Mouse (Mus musculus) MEL (cell line): ENCODE results near the gene Tcf23. TPM values are rescaled to one million over a fixed set of nuclear protein-coding genes. Genes with fewer than 3 reads are reported as not detected.

ENCODE experiments used
- DNase-seq: peaks from one replicate; pipeline ENCODE4 v3.0.0; 2011; ENCODE audit warnings: low read depth, low spot score
- H3K27ac ChIP-seq: 2 replicates; pipeline ENCODE4 v1.5.1; 2012; ENCODE audit warnings: low read depth, mild to moderate bottlenecking, control low read depth, low read length, moderate library complexity; ENCODE audit not compliant: control insufficient read depth
- H3K27me3 ChIP-seq, 2 experiments: fragments of 150-350 bp in 1 of 2; sonication (generic) in 1 of 2; 2 replicates each; pipeline ENCODE4 v1.6.1; 2012; ENCODE audit warnings: low read length in 2 of 2, mild to moderate bottlenecking in 2 of 2, improper control_type of control experiment in 1 of 2, moderate library complexity in 1 of 2; ENCODE audit not compliant: insufficient read depth in 2 of 2, control insufficient read depth in 1 of 2
- H3K36me3 ChIP-seq, 2 experiments: 2 replicates each; pipeline ENCODE4 v1.6.1; 2012 to 2014; ENCODE audit warnings: low read length in 2 of 2, improper control_type of control experiment in 1 of 2, inconsistent platforms in 1 of 2, mild to moderate bottlenecking in 1 of 2; ENCODE audit not compliant: insufficient read depth in 2 of 2, control insufficient read depth in 1 of 2
- H3K4me1 ChIP-seq, 2 experiments: fragments of 150-350 bp in 1 of 2; sonication (generic) in 1 of 2; 2 replicates each; pipeline ENCODE4 v1.6.1; 2012; ENCODE audit warnings: low read length in 2 of 2, improper control_type of control experiment in 1 of 2, mild to moderate bottlenecking in 1 of 2; ENCODE audit not compliant: insufficient read depth in 2 of 2, control insufficient read depth in 1 of 2
- H3K4me3 ChIP-seq, 2 experiments: fragments of 150-350 bp in 1 of 2; sonication (generic) in 1 of 2; 2 replicates each; pipeline ENCODE4 v1.5.1; 2012; ENCODE audit warnings: low read depth in 2 of 2, low read length in 2 of 2, mild to moderate bottlenecking in 2 of 2, moderate library complexity in 2 of 2, control low read depth in 1 of 2, improper control_type of control experiment in 1 of 2; ENCODE audit not compliant: control insufficient read depth in 1 of 2, insufficient read depth in 1 of 2
- H3K79me2 ChIP-seq: 2 replicates; pipeline ENCODE4 v1.6.1; 2012; ENCODE audit warnings: mild to moderate bottlenecking, low read length, moderate library complexity; ENCODE audit not compliant: control insufficient read depth, poor library complexity, insufficient read depth
- H3K9ac ChIP-seq: 2 replicates; pipeline ENCODE4 v1.6.1; 2012; ENCODE audit warnings: low read depth, mild to moderate bottlenecking, control low read depth, low read length, moderate library complexity; ENCODE audit not compliant: control insufficient read depth, poor library complexity, severe bottlenecking
- H3K9me3 ChIP-seq: fragments of 150-350 bp; sonication (generic); replicated peaks from 2 replicates; pipeline ENCODE4 v1.6.1; 2012; ENCODE audit warnings: mild to moderate bottlenecking, low read length, improper control_type of control experiment, moderate library complexity; ENCODE audit not compliant: insufficient read depth
- BHLHE40 ChIP-seq: IDR thresholded peaks from 2 replicates; pipeline ENCODE4 v1.6.1; 2012; ENCODE audit warnings: low read depth, mild to moderate bottlenecking, inconsistent platforms, low read length, improper control_type of control experiment, borderline replicate concordance
- CHD1 ChIP-seq: IDR thresholded peaks from 2 replicates; pipeline ENCODE4 v1.6.1; 2012; ENCODE audit warnings: low read depth, mild to moderate bottlenecking, inconsistent platforms, low read length, improper control_type of control experiment
- CTCF ChIP-seq, 3 experiments: IDR thresholded peaks in 2 of 3; conservative IDR thresholded peaks in 1 of 3; 2 replicates each; pipeline ENCODE4 v1.5.1; 2011 to 2012; ENCODE audit warnings: low read length in 3 of 3, low read depth in 2 of 3, mild to moderate bottlenecking in 2 of 3, improper control_type of control experiment in 1 of 3, inconsistent platforms in 1 of 3, mixed read lengths in 1 of 3, moderate library complexity in 1 of 3; ENCODE audit not compliant: control insufficient read depth in 1 of 3, insufficient read depth in 1 of 3, poor library complexity in 1 of 3, severe bottlenecking in 1 of 3
- E2F4 ChIP-seq: IDR thresholded peaks from 2 replicates; pipeline ENCODE4 v1.6.1; 2011; ENCODE audit warnings: low read depth, low read length, improper control_type of control experiment, borderline replicate concordance
- ELF1 ChIP-seq: IDR thresholded peaks from 2 replicates; pipeline ENCODE4 v1.6.1; 2014; ENCODE audit warnings: low read depth, mild to moderate bottlenecking, inconsistent platforms, low read length, improper control_type of control experiment, moderate library complexity
- EP300 ChIP-seq, 2 experiments: IDR thresholded peaks; 2 replicates each; pipeline ENCODE4 v1.6.1; 2011; ENCODE audit warnings: improper control_type of control experiment in 2 of 2, low read length in 2 of 2, low read depth in 1 of 2, mild to moderate bottlenecking in 1 of 2
- ETS1 ChIP-seq: IDR thresholded peaks from 2 replicates; pipeline ENCODE4 v1.6.1; 2012; ENCODE audit warnings: low read depth, mild to moderate bottlenecking, inconsistent platforms, low read length, improper control_type of control experiment, moderate library complexity
- GABPA ChIP-seq: IDR thresholded peaks from 2 replicates; pipeline ENCODE4 v1.6.1; 2012; ENCODE audit warnings: low read depth, mild to moderate bottlenecking, inconsistent platforms, low read length, improper control_type of control experiment, moderate library complexity
- GATA1 ChIP-seq: IDR thresholded peaks from 2 replicates; pipeline ENCODE4 v1.6.1; 2011; ENCODE audit warnings: low read depth, low read length, improper control_type of control experiment
- HCFC1 ChIP-seq: IDR thresholded peaks from 2 replicates; pipeline ENCODE4 v1.6.1; 2012; ENCODE audit warnings: low read depth, mild to moderate bottlenecking, inconsistent platforms, low read length, improper control_type of control experiment, moderate library complexity
- KAT2A ChIP-seq: conservative IDR thresholded peaks from 2 replicates; pipeline ENCODE4 v1.6.1; 2012; ENCODE audit warnings: low read depth, low read length, improper control_type of control experiment, inconsistent platforms
- MAFK ChIP-seq: IDR thresholded peaks from 2 replicates; pipeline ENCODE4 v1.6.1; 2011; ENCODE audit warnings: low read depth, mild to moderate bottlenecking, low read length, improper control_type of control experiment, borderline replicate concordance
- MAX ChIP-seq: IDR thresholded peaks from 2 replicates; pipeline ENCODE4 v1.6.1; 2011; ENCODE audit warnings: low read length, improper control_type of control experiment
- MAZ ChIP-seq: IDR thresholded peaks from 2 replicates; pipeline ENCODE4 v1.6.1; 2012; ENCODE audit warnings: low read depth, mild to moderate bottlenecking, inconsistent platforms, low read length, improper control_type of control experiment
- MEF2A ChIP-seq: IDR thresholded peaks from 2 replicates; pipeline ENCODE4 v1.6.1; 2014; ENCODE audit warnings: low read depth, mild to moderate bottlenecking, inconsistent platforms, low read length, improper control_type of control experiment; ENCODE audit not compliant: poor library complexity, insufficient replicate concordance, severe bottlenecking; ENCODE audit errors: extremely low read depth
- MXI1 ChIP-seq: IDR thresholded peaks from 2 replicates; pipeline ENCODE4 v1.6.1; 2011; ENCODE audit warnings: mild to moderate bottlenecking, low read depth, low read length, improper control_type of control experiment
- MYB ChIP-seq: IDR thresholded peaks from 2 replicates; pipeline ENCODE4 v1.6.1; 2011; ENCODE audit warnings: mild to moderate bottlenecking, low read depth, low read length, improper control_type of control experiment
- MYC ChIP-seq: IDR thresholded peaks from 2 replicates; pipeline ENCODE4 v1.6.1; 2011; ENCODE audit warnings: low read depth, mild to moderate bottlenecking, low read length, improper control_type of control experiment, moderate library complexity
- NELFE ChIP-seq: IDR thresholded peaks from 2 replicates; pipeline ENCODE4 v1.6.1; 2011; ENCODE audit warnings: low read depth, low read length, improper control_type of control experiment
- NRF1 ChIP-seq: IDR thresholded peaks from 2 replicates; pipeline ENCODE4 v1.6.1; 2014; ENCODE audit warnings: low read depth, mild to moderate bottlenecking, inconsistent platforms, low read length, improper control_type of control experiment, moderate library complexity; ENCODE audit not compliant: poor library complexity, insufficient read depth, severe bottlenecking
- POLR2A ChIP-seq, 2 experiments: IDR thresholded peaks; 2 replicates each; pipeline ENCODE4 v1.6.1; 2011 to 2012; ENCODE audit warnings: low read length in 2 of 2, mild to moderate bottlenecking in 2 of 2, control low read depth in 1 of 2, improper control_type of control experiment in 1 of 2, low read depth in 1 of 2, moderate library complexity in 1 of 2; ENCODE audit not compliant: control insufficient read depth in 1 of 2, insufficient read depth in 1 of 2, poor library complexity in 1 of 2
- POLR2AphosphoS2 ChIP-seq: IDR thresholded peaks from 2 replicates; pipeline ENCODE4 v1.6.1; 2011; ENCODE audit warnings: low read length, improper control_type of control experiment
- RAD21 ChIP-seq: IDR thresholded peaks from 2 replicates; pipeline ENCODE4 v1.6.1; 2011; ENCODE audit warnings: mild to moderate bottlenecking, low read depth, low read length, improper control_type of control experiment
- RCOR1 ChIP-seq: IDR thresholded peaks from 2 replicates; pipeline ENCODE4 v1.6.1; 2012; ENCODE audit warnings: low read depth, mild to moderate bottlenecking, inconsistent platforms, low read length, improper control_type of control experiment
- SIN3A ChIP-seq: IDR thresholded peaks from 2 replicates; pipeline ENCODE4 v1.6.1; 2012; ENCODE audit warnings: low read length, improper control_type of control experiment, inconsistent platforms
- SMC3 ChIP-seq: IDR thresholded peaks from 2 replicates; pipeline ENCODE4 v1.6.1; 2011; ENCODE audit warnings: low read depth, low read length, improper control_type of control experiment
- TAL1 ChIP-seq: IDR thresholded peaks from 2 replicates; pipeline ENCODE4 v1.6.1; 2012; ENCODE audit warnings: mild to moderate bottlenecking, inconsistent platforms, low read length, moderate library complexity, mixed read lengths
- TBP ChIP-seq: IDR thresholded peaks from 2 replicates; pipeline ENCODE4 v1.8.0; 2011; ENCODE audit warnings: low read depth, low read length, improper control_type of control experiment
- TCF12 ChIP-seq: IDR thresholded peaks from 2 replicates; pipeline ENCODE4 v1.6.1; 2014; ENCODE audit warnings: low read depth, mild to moderate bottlenecking, inconsistent platforms, low read length, improper control_type of control experiment, moderate library complexity
- UBTF ChIP-seq: IDR thresholded peaks from 2 replicates; pipeline ENCODE4 v1.6.1; 2012; ENCODE audit warnings: low read depth, mild to moderate bottlenecking, inconsistent platforms, low read length, improper control_type of control experiment, moderate library complexity, borderline replicate concordance; ENCODE audit not compliant: insufficient read depth
- USF1 ChIP-seq: IDR thresholded peaks from 2 replicates; pipeline ENCODE4 v1.6.1; 2014; ENCODE audit warnings: low read depth, mild to moderate bottlenecking, inconsistent platforms, low read length, improper control_type of control experiment, moderate library complexity
- USF2 ChIP-seq, 2 experiments: IDR thresholded peaks; 2 replicates each; pipeline ENCODE4 v1.6.1; 2011 to 2012; ENCODE audit warnings: improper control_type of control experiment in 2 of 2, low read length in 2 of 2, borderline replicate concordance in 1 of 2, inconsistent platforms in 1 of 2, low read depth in 1 of 2, mild to moderate bottlenecking in 1 of 2; ENCODE audit not compliant: insufficient read depth in 1 of 2
- ZC3H11A ChIP-seq: IDR thresholded peaks from 2 replicates; pipeline ENCODE4 v1.6.1; 2012; ENCODE audit warnings: low read depth, mild to moderate bottlenecking, inconsistent platforms, low read length, improper control_type of control experiment
- ZMIZ1 ChIP-seq: IDR thresholded peaks from 2 replicates; pipeline ENCODE4 v1.6.1; 2012; ENCODE audit warnings: low read depth, mild to moderate bottlenecking, inconsistent platforms, low read length, improper control_type of control experiment, moderate library complexity
- ZNF384 ChIP-seq: IDR thresholded peaks from 2 replicates; pipeline ENCODE4 v1.6.1; 2012; ENCODE audit warnings: low read depth, mild to moderate bottlenecking, inconsistent platforms, low read length, improper control_type of control experiment
- polyA plus RNA-seq, 2 experiments: library from polyadenylated mRNA; stranded (reverse) in 1 of 2; unstranded in 1 of 2; fragments of >175 nt in 1 of 2; fragments of >200 nt in 1 of 2; gene quantifications; 2 replicates each; pipeline versions ENCODE4 v1.2.1 to v1.2.4; 2012; ENCODE audit warnings: low replicate concordance in 2 of 2, low read depth in 1 of 2; ENCODE audit not compliant: insufficient read length in 2 of 2, insufficient read depth in 1 of 2, missing spikeins in 1 of 2
- total RNA-seq: library from RNA; depleted of rRNA; stranded (reverse); fragments of 300-350 nt; gene quantifications from 2 replicates; pipeline ENCODE4 v1.2.3, GENCODE M21; 2012

The Tcf23 gene
- total and polyA plus RNA-seq, 3 experiments = 0.07 to 0.08 TPM; not detected in 1

GRCm38 (mm10) chr5:30921256-30922033, 47.0 kb upstream of the Tcf23 start, which contains the start of gene Khk:
Khk (plus strand) TSS chr5:30921431.
- peaks cover 14% of the 10 kb centered on the region for H3K79me2 ChIP-seq
- peaks cover 7 to 15% of the 10 kb centered on the region in 2 experiments for H3K4me1 ChIP-seq
- peak within 1 kb of the TSS; percentile 74 to 89 for H3K4me3 ChIP-seq
- DNase-seq = peak; percentile 99
- H3K27ac ChIP-seq = peak within 1 kb of the TSS; percentile 81
- H3K9me3 ChIP-seq = no peaks in the 10 kb centered on the region
- H3K36me3 ChIP-seq = peaks cover 0 to 6% of the 10 kb centered on the region in 2 experiments; a peak in 2 of 4 replicates
- no peaks in the 10 kb centered on the region for H3K27me3 ChIP-seq
- peak within 1 kb of the TSS; percentile 69 for H3K9ac ChIP-seq
- TF ChIP-seq CHD1 (peak; percentile 96; the same call in 1 of the 2 replicates), ETS1 (peak; percentile 61; the same call in 1 of the 2 replicates), MAFK (no peak), BHLHE40 (peak; percentile 90), ELF1 (peak; percentile 71), SIN3A (peak; percentile 91), HCFC1 (peak; percentile 73), MYC (peak; percentile 89), NRF1 (no peak), MEF2A (no peak), POLR2AphosphoS2 (peak; percentile 83), ZNF384 (peak; percentile 67), MYB (no peak), EP300 (IDR thresholded peaks at IDR 0.05; ENCODE audit: low read depth in 1 of 2, low read length in 2 of 2) (peak; percentile 31 to 48; a peak in 2 of 4 replicates), KAT2A (peak; percentile 54; the same call in 1 of the 2 replicates), SMC3 (peak; percentile 49), ZMIZ1 (peak; percentile 98), MAZ (peak; percentile 92), GABPA (no peak), RAD21 (no peak; the same call in 1 of the 2 replicates), TAL1 (no peak), USF2 (IDR thresholded peaks at IDR 0.05; ENCODE audit: borderline replicate concordance in 1 of 2, insufficient read depth in 1 of 2, low read depth in 1 of 2, low read length in 2 of 2) (peak; percentile 75 to 92), CTCF (IDR thresholded peaks at IDR 0.05 in 2 of 3, conservative IDR thresholded peaks at IDR 0.05 in 1 of 3; ENCODE audit: control insufficient read depth in 1 of 3, insufficient read depth in 1 of 3, low read depth in 2 of 3, low read length in 3 of 3, poor library complexity in 1 of 3, severe bottlenecking in 1 of 3) (peak; percentile 81 to 99 (median 89)), MAX (peak; percentile 74), TCF12 (peak; percentile 64), E2F4 (0 out of 2 replicates have a peak, but pooled peaks have one; percentile 43), USF1 (peak; percentile 99), MXI1 (peak; percentile 86; the same call in 1 of the 2 replicates), POLR2A (IDR thresholded peaks at IDR 0.05; ENCODE audit: control insufficient read depth in 1 of 2, insufficient read depth in 1 of 2, low read depth in 1 of 2, low read length in 2 of 2, poor library complexity in 1 of 2) (peak; percentile 77 to 96), RCOR1 (no peak; the same call in none of the 2 replicates), UBTF (0 out of 2 replicates have a peak, but pooled peaks have one; percentile 80), ZC3H11A (no peak), NELFE (peak; percentile 93), TBP (peak; percentile 96), GATA1 (peak; percentile 80)
